Mouse (Mus musculus) adrenal gland, postnatal 36 days (tissue): ENCODE measurements around the gene Tex19.2. TPM values are rescaled to one million over a fixed set of nuclear protein-coding genes. Genes with fewer than 3 reads are reported as not detected.
"Not testable (repeated sequence)": the region's sequence is repeated elsewhere in the genome, so short reads cannot be mapped to it uniquely, and the experiment has no call there.

Experiments
- DNase-seq, 2 experiments: peaks; one replicate each; pipeline ENCODE4 v3.0.0; 2021; ENCODE audit warnings: mixed read lengths in 1 of 2
- total RNA-seq, 2 experiments: library from RNA; stranded (reverse); gene quantifications; 2 replicates each; pipeline ENCODE4 v1.2.3; 2021

Tex19.2 gene
- total RNA-seq, 2 experiments from 2014 or later = not detected

DNA sequence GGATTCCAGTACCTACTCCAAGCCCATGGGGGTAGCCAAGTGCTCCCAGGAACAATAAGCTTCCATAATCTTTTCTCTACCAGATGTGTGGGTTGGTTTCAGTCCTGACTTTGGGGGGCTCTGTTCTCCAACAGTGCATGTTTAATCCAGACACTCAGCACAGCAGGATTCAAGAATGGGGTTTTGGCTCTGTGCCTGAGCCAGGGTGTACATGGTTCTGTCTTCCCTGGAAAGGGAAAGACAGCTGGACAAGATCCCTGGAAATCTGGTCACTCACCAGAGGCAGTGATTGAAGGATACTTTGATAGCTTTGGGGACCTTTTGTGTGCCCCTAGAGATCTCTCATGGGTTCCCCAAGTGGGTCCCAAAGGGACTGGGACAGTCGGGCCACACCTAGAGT, 6.9 kb downstream of the Tex19.2 start:
- DNase-seq = peak in 1 of 2 experiments; percentile 41

- peak; percentile 76 to 80 for DNase-seq
These were observed 7.4 kb downstream of the Tex19.2 start for GRCm38 (mm10) chr11:121111051-121111450.

GRCm38 (mm10) chr11:121109986-121110385, 8.5 kb downstream of the Tex19.2 start:
- DNase-seq = peak; percentile 58 to 74

- peak in 1 of 2 experiments; percentile 39 for DNase-seq
These were observed 10.4 kb downstream of the Tex19.2 start for GRCm38 (mm10) chr11:121108061-121108460.

GRCm38 (mm10) chr11:121107242-121107641, 11.2 kb downstream of the Tex19.2 start:
- not testable (repeated sequence) for DNase-seq

DNA sequence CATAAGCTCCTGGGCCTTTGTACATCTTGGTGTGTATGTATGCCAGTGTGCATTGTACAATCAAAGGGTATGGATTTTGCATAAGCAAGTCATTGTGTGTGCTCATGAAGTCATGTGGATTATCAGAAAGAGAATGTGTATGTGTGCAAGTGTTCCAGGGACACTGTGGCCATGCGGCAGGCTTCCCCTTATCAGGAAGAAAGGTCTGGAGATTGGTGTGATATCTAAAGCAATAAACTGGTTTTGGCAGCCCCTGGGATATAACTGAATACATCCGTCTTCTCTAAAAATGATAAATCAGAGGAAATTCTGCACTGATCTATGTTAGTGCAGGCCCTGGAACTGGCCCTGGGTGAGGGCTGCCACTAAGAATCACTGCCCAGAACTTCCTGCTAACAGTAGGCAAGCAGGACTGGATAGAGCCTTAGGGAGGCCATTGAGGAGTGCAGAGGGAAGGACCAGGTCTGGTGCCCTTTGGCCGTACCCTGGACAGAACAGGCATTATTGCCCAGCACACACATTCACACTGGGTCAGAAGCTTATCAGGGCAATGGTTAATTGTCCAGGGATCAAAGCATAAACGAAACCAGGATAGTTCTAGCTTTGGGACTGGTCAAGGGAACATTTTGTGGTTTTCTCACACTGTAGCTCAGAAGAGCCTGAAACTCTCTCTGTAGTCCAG, 17.2 kb downstream of the Tex19.2 start:
- DNase-seq = no peak

- DNase-seq = peak in 1 of 2 experiments; percentile 24
These were observed 17.8 kb downstream of the Tex19.2 start for GRCm38 (mm10) chr11:121100692-121101091.

GRCm38 (mm10) chr11:121099762-121100161, 18.7 kb downstream of the Tex19.2 start:
- no peak for DNase-seq

GRCm38 (mm10) chr11:121092606-121093585, 25.6 kb downstream of the Tex19.2 start:
- DNase-seq = no peak

GRCm38 (mm10) chr11:121090943-121091342, 27.5 kb downstream of the Tex19.2 start:
- no peak for DNase-seq

DNA sequence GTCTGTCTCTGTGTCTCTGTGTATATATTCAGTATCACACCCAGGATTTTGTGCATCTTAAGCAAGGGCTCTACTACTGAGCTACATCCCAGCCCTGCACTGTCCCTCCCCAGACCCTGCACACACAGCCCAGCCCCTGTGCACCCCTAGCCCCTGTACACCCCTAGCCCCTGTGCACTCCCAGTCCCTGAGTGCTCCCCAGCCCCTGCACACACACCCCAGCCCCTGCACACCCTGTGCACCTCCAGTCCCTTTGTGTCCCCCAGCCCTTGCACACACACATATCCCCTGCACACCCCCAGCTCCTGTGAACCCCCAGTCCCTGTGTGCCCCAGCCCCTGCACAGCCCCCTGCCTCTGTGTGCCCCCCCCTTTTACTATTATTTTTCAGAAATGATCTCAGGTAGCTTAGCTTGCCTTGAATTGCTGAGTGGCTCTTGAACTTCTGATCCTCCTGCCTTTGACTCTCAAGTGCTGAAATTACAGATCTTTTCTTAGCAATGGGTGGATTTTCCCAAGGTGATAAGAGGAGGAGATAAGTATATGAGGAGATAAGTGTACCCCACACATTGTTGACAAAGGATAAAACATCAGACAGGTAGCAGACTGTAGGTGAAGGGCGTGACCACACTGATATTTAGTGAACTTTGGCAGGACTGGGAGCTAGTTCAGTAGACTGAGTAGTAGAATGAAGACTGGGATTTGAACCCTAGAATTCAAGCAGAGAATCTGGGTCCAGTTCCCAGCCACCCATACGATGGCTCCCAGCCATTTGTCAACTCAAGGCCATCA, 28.5 kb downstream of the Tex19.2 start:
- no peak for DNase-seq

- DNase-seq = no peak
These were observed 29.5 kb downstream of the Tex19.2 start for GRCm38 (mm10) chr11:121088997-121089396.

DNA sequence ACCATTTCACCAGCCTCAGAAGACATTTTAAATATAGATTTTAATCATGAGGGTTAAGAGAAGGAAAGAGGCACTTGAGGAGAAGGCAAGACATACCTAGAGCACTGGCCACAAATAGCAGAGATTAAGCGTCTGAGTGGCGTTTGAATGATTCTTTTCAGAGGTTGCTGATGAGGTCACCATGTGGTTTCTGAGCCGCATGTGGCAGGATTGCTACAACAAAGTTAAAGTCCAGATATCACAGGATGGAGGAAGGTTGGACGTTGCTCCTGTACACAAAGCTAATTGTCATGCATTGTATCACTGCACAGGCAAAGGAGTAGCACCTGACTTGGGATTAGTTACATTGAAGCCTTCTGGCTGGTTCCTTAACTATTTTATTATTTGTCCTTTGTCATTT, 32.2 kb downstream of the Tex19.2 start:
- DNase-seq = no peak

- DNase-seq = no peak
These were observed 33.3 kb downstream of the Tex19.2 start for GRCm38 (mm10) chr11:121085181-121085580.

DNA sequence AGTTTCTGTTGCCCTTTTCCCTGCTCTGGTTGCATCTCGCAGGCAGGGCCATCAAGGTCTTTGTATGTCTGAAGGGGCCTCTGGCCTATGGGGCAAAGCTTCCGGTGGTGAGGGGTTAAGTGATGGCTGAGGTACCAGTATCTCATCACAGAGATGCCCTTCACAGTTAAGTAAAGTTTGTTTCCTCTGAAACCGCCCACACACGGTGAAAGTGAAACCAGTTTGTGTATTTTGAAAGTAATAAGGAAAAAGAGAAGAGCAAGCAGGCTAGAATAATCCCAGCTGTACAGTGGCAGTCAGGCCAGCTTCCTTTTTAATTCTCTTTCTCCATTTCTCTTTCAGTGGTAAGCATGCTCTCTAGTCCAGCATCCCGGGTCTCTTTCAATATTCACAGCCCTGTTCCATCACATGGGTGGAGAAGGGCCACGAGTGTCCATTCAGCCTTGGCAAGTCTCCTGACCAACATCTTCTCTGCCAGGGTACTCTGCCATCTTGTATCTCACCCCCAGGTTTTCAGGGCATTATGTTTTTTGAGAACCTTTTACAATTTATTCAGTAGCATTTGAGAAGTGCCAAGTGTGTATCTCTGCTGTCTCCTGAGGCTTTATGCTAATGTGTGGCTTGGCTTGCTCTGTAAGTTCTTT, 35.5 kb downstream of the Tex19.2 start:
- DNase-seq = no peak

- no peak for DNase-seq
These were observed 36.2 kb downstream of the Tex19.2 start for GRCm38 (mm10) chr11:121082250-121082649.

GRCm38 (mm10) chr11:121081120-121081519, 37.4 kb downstream of the Tex19.2 start, which contains the start of gene Sectm1a:
Sectm1a (minus strand) TSS chr11:121081220.
- no peak for DNase-seq

DNA sequence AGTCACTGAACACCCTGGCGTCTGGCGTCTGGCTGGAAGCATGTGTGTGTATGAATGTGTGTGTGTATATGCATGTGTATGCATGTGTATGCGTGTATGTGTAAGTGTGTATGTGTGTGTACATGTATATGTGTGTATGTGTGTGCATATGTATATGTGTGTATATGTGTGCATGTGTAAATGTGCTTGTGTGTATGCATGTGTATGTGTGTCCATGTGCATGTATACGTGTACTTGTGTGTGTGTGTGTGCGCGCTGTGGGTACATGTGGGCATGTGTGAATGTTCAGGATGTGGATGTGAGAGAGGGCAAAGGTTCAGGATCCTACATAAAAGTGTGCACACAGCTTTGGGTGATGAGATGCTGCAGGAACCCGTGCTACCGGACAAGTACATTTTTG, 38.1 kb downstream of the Tex19.2 start:
- no peak for DNase-seq

DNA sequence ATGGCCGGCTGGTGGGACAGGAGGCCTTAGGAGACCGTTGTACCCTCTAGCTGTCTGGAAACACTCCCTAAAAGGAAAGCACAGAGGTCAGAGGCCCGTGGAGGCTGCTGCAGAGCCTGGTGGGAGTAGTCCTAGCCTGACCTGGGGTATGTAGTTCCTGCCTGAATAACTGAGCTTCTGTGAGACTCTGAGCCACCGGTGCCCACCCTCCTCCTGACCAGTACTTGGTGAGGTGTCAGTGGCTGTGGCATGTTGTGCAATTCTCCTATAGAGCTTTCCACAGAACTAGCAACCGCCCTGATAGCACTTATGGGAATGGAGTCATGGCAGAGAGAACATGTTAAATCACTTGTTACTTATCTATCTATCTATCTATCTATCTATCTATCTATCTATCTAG, 42.8 kb downstream of the Tex19.2 start:
- no peak for DNase-seq

DNA sequence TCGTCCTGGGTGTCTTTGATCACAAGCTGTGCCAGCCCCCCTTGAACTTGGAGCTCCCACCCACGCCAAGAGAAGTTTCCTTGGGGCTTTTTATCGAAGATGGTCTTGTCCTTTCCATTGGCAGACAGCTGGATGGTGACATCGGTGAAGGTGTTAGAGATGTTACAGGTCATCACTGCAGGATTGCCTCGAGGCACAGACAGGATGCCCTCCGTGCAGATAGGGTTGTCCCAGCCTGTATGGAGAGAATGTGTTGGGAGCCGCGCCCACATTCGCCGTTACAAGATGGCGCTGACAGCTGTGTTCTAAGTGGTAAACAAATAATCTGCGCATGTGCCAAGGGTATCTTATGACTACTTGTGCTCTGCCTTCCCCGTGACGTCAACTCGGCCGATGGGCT, 48.8 kb downstream of the Tex19.2 start:
- not testable (repeated sequence) for DNase-seq

DNA sequence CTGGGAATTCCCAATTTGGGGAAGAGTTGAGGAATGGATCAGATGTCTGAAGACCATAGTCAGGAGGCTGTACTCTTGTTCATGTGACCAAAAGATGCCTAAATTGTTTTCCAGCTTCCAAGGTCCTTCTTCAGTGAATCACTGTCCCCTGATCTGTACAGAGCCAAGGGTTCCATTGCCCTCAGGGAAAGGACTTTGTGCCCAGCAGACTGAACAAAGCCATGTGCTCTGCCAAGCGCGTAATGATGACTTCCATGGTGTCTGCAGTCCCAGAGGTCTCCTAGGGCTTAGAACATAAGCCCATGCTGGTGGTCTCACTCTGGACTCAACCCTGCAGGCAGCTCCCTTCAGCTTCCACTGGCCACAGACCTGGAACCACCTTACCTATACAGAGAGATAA, 50.6 kb downstream of the Tex19.2 start:
- no peak for DNase-seq
